Mouse (Mus musculus) retina, postnatal 7 days (tissue): Measurements from ENCODE around the gene Peli2.

Experiments used
- DNase-seq: peaks from one replicate; pipeline ENCODE4 v3.0.0-alpha.2; 2012; ENCODE audit warnings: low read depth, low spot score

Peli2 gene

GRCm38 (mm10) chr14:48222684-48223083 lies 102.1 kb downstream of the Peli2 start:
- DNase-seq = no peak

GRCm38 (mm10) chr14:48224203-48224602 lies 103.6 kb downstream of the Peli2 start:
- no peak for DNase-seq

- no peak for DNase-seq
Measured at GRCm38 (mm10) chr14:48224861-48225300, 104.3 kb downstream of the Peli2 start.

GRCm38 (mm10) chr14:48225810-48226446 lies 105.3 kb downstream of the Peli2 start:
- no peak for DNase-seq

GRCm38 (mm10) chr14:48226759-48227158 lies 106.1 kb downstream of the Peli2 start:
- peak; percentile 27 for DNase-seq

- peak; percentile 17 for DNase-seq
Measured at GRCm38 (mm10) chr14:48234785-48235519, 114.3 kb downstream of the Peli2 start.

GRCm38 (mm10) chr14:48241335-48241734 lies 120.7 kb downstream of the Peli2 start:
- no peak for DNase-seq

- DNase-seq = no peak
Measured at GRCm38 (mm10) chr14:48246236-48246635, 125.6 kb downstream of the Peli2 start.

GRCm38 (mm10) chr14:48246963-48247362 lies 126.3 kb downstream of the Peli2 start:
- DNase-seq = no peak

GRCm38 (mm10) chr14:48249459-48249858 lies 128.8 kb downstream of the Peli2 start:
- no peak for DNase-seq

GRCm38 (mm10) chr14:48249909-48250308 lies 129.3 kb downstream of the Peli2 start:
- DNase-seq = no peak

- DNase-seq = no peak
Measured at GRCm38 (mm10) chr14:48251381-48251979, 130.9 kb downstream of the Peli2 start.

GRCm38 (mm10) chr14:48253183-48253582 lies 132.6 kb downstream of the Peli2 start:
- DNase-seq = no peak

GRCm38 (mm10) chr14:48254696-48255095 lies 134.1 kb downstream of the Peli2 start:
- DNase-seq = no peak

- no peak for DNase-seq
Measured at GRCm38 (mm10) chr14:48255290-48255689, 134.7 kb downstream of the Peli2 start.

GRCm38 (mm10) chr14:48257759-48258158 lies 137.1 kb downstream of the Peli2 start:
- DNase-seq = no peak

- DNase-seq = no peak
Measured at GRCm38 (mm10) chr14:48258696-48259366, 138.2 kb downstream of the Peli2 start.

- no peak for DNase-seq
Measured at GRCm38 (mm10) chr14:48263146-48263545, 142.5 kb downstream of the Peli2 start.

- DNase-seq = no peak
Measured at GRCm38 (mm10) chr14:48266710-48267109, 146.1 kb downstream of the Peli2 start.

GRCm38 (mm10) chr14:48278291-48278690 lies 157.7 kb downstream of the Peli2 start:
- no peak for DNase-seq

GRCm38 (mm10) chr14:48286949-48287348 lies 166.3 kb downstream of the Peli2 start:
- no peak for DNase-seq

GRCm38 (mm10) chr14:48287581-48287980 lies 167.0 kb downstream of the Peli2 start:
- no peak for DNase-seq
